Mouse (Mus musculus): ENCODE measurements at regions not wholly inside any gene's neighbourhood (a gene's known extent, or its start where the extent isn't known, plus 50 kb on each side); places are given as distances from the start of the nearest gene placed in this dataset.

GRCm38 (mm10) chr14:105511135-105511534, 252.8 kb downstream of the Ndfip2 start:
- TF ChIP-seq KAT2A (IDR thresholded peaks at IDR 0.05; ENCODE audit: insufficient replicate concordance, low read length) (no peak), POLR2AphosphoS2 (IDR thresholded peaks at IDR 0.05; ENCODE audit: low read depth, low read length) (no peak), MAFK (IDR thresholded peaks at IDR 0.05; ENCODE audit: insufficient replicate concordance, low read length) (no peak), MAX (IDR thresholded peaks at IDR 0.05; ENCODE audit: low read length) (no peak), UBTF (IDR thresholded peaks at IDR 0.05; ENCODE audit: low read depth, low read length) (no peak), BHLHE40 (IDR thresholded peaks at IDR 0.05; ENCODE audit: low read depth, low read length) (no peak), MEF2A (IDR thresholded peaks at IDR 0.05; ENCODE audit: borderline replicate concordance, low read depth, low read length) (no peak), TBP (conservative IDR thresholded peaks at IDR 0.05; ENCODE audit: low read depth, low read length) (no peak)
- dilution Hi-C loops (cut with MboI; ENCODE audit: extremely low pct_ligation_motif_present, extremely low pct_unique_long_range_greater_than_20kb, low sequenced_read_pairs) (no loop called here), in situ Hi-C loops (cut with MboI; ENCODE audit: low pct_ligation_motif_present, low pct_unique_long_range_greater_than_20kb, low sequenced_read_pairs) (no loop called here)
- Histone ChIP-seq H3K4me1 (ENCODE audit: control insufficient read depth in 1 of 2, insufficient read depth in 2 of 2) (no peaks in the 10 kb centered on the region), H3K4me2 (ENCODE audit: insufficient read depth, low read depth, poor library complexity, severe bottlenecking) (no peak overlapping the region), H3K9me3 (replicated peaks; ENCODE audit: low read length) (peaks cover 33% of the 10 kb centered on the region), H3K36me3 (replicated peaks in 1 of 2; ENCODE audit: control insufficient read depth in 1 of 2, insufficient read depth in 1 of 2, low read length in 1 of 2) (no peaks in the 10 kb centered on the region), H3K79me2 (replicated peaks; ENCODE audit: control insufficient read depth, extremely low read depth, insufficient read depth, poor library complexity, severe bottlenecking) (no peaks in the 10 kb centered on the region), H3K9ac (ENCODE audit: insufficient read depth, low read depth) (no peak overlapping the region), H3K27me3 (replicated peaks) (no peaks in the 10 kb centered on the region), H3K4me3 (replicated peaks in 1 of 3; ENCODE audit: low read depth in 2 of 3, low read length in 2 of 3, poor library complexity in 1 of 3) (no peak overlapping the region), H3K27ac (ENCODE audit: insufficient read depth, low read depth) (no peak overlapping the region)
- no peak for DNase-seq (ENCODE audit: extremely low read depth)

- no peaks in the 10 kb centered on the region for H3K27me3 ChIP-seq (replicated peaks)
Observed at GRCm38 (mm10) chr14:105505261-105505660, 246.9 kb downstream of the Ndfip2 start.

GRCm38 (mm10) chr14:105504376-105504775, 246.0 kb downstream of the Ndfip2 start:
- TF ChIP-seq KAT2A (IDR thresholded peaks at IDR 0.05; ENCODE audit: insufficient replicate concordance, low read length) (no peak), IRF4 (IDR thresholded peaks at IDR 0.05; ENCODE audit: low read depth, low read length) (no peak), ZNF384 (IDR thresholded peaks at IDR 0.05; ENCODE audit: low read depth, low read length) (no peak), USF1 (IDR thresholded peaks at IDR 0.05; ENCODE audit: low read depth, low read length) (no peak), MAX (IDR thresholded peaks at IDR 0.05; ENCODE audit: low read length) (no peak), MAZ (IDR thresholded peaks at IDR 0.05; ENCODE audit: low read depth, low read length) (no peak), EP300 (IDR thresholded peaks at IDR 0.05; ENCODE audit: low read length) (no peak), ZKSCAN1 (IDR thresholded peaks at IDR 0.05; ENCODE audit: borderline replicate concordance, low read depth, low read length) (no peak), MXI1 (IDR thresholded peaks at IDR 0.05; ENCODE audit: low read depth, low read length) (no peak), CTCF (conservative IDR thresholded peaks at IDR 0.05 in 1 of 2, IDR thresholded peaks at IDR 0.05 in 1 of 2; ENCODE audit: low read depth in 2 of 2, low read length in 2 of 2) (no peak), SIN3A (IDR thresholded peaks at IDR 0.05; ENCODE audit: low read length) (no peak), RCOR1 (conservative IDR thresholded peaks at IDR 0.05; ENCODE audit: low read depth, low read length) (no peak), TBP (conservative IDR thresholded peaks at IDR 0.05; ENCODE audit: low read depth, low read length) (no peak), TCF12 (IDR thresholded peaks at IDR 0.05; ENCODE audit: low read depth, low read length) (no peak), CHD2 (IDR thresholded peaks at IDR 0.05; ENCODE audit: low read length) (no peak), SMC3 (IDR thresholded peaks at IDR 0.05; ENCODE audit: low read depth, low read length) (no peak), E2F4 (IDR thresholded peaks at IDR 0.05; ENCODE audit: insufficient replicate concordance, low read depth, low read length) (no peak), CHD1 (IDR thresholded peaks at IDR 0.05; ENCODE audit: low read depth, low read length) (no peak), PAX5 (IDR thresholded peaks at IDR 0.05; ENCODE audit: low read length) (no peak)
- Histone ChIP-seq H3K4me1 (ENCODE audit: control insufficient read depth in 1 of 2, insufficient read depth in 2 of 2) (no peaks in the 10 kb centered on the region; a peak in 1 of 4 replicates), H3K4me3 (replicated peaks in 1 of 3; ENCODE audit: low read depth in 2 of 3, low read length in 2 of 3, poor library complexity in 1 of 3) (no peak overlapping the region), H3K79me2 (replicated peaks; ENCODE audit: control insufficient read depth, extremely low read depth, insufficient read depth, poor library complexity, severe bottlenecking) (no peaks in the 10 kb centered on the region), H3K9ac (ENCODE audit: insufficient read depth, low read depth) (no peak overlapping the region), H3K36me3 (replicated peaks in 1 of 2; ENCODE audit: control insufficient read depth in 1 of 2, insufficient read depth in 1 of 2, low read length in 1 of 2) (no peaks in the 10 kb centered on the region), H3K27ac (ENCODE audit: insufficient read depth, low read depth) (no peak overlapping the region), H3K9me3 (replicated peaks; ENCODE audit: low read length) (peaks cover 35% of the 10 kb centered on the region), H3K4me2 (ENCODE audit: insufficient read depth, low read depth, poor library complexity, severe bottlenecking) (no peak overlapping the region), H3K27me3 (replicated peaks) (no peaks in the 10 kb centered on the region)
- DNase-seq (ENCODE audit: extremely low read depth): no peak
- dilution Hi-C loops (cut with MboI; ENCODE audit: extremely low pct_ligation_motif_present, extremely low pct_unique_long_range_greater_than_20kb, low sequenced_read_pairs) (no loop called here), in situ Hi-C loops (cut with MboI; ENCODE audit: low pct_ligation_motif_present, low pct_unique_long_range_greater_than_20kb, low sequenced_read_pairs) (no loop called here)

More at GRCm38 (mm10) chr14:105505261-105505660, 246.9 kb downstream of the Ndfip2 start:
- dilution Hi-C loops (cut with MboI; ENCODE audit: extremely low pct_ligation_motif_present, extremely low pct_unique_long_range_greater_than_20kb, low sequenced_read_pairs): no loop called here
- Histone ChIP-seq H3K4me1 (ENCODE audit: control insufficient read depth in 1 of 2, insufficient read depth in 2 of 2) (no peaks in the 10 kb centered on the region; a peak in 1 of 4 replicates), H3K4me2 (ENCODE audit: insufficient read depth, low read depth, poor library complexity, severe bottlenecking) (no peak overlapping the region), H3K27ac (ENCODE audit: insufficient read depth, low read depth) (no peak overlapping the region), H3K79me2 (replicated peaks; ENCODE audit: control insufficient read depth, extremely low read depth, insufficient read depth, poor library complexity, severe bottlenecking) (no peaks in the 10 kb centered on the region), H3K9ac (ENCODE audit: insufficient read depth, low read depth) (no peak overlapping the region), H3K4me3 (replicated peaks in 1 of 3; ENCODE audit: low read depth in 2 of 3, low read length in 2 of 3, poor library complexity in 1 of 3) (no peak overlapping the region), H3K36me3 (replicated peaks in 1 of 2; ENCODE audit: control insufficient read depth in 1 of 2, insufficient read depth in 1 of 2, low read length in 1 of 2) (no peaks in the 10 kb centered on the region), H3K9me3 (replicated peaks; ENCODE audit: low read length) (peaks cover 34% of the 10 kb centered on the region)
- no peak for DNase-seq (ENCODE audit: extremely low read depth)
- in situ Hi-C loops (cut with MboI; ENCODE audit: low pct_ligation_motif_present, low pct_unique_long_range_greater_than_20kb, low sequenced_read_pairs): no loop called here
- TF ChIP-seq ZC3H11A (IDR thresholded peaks at IDR 0.05; ENCODE audit: low read depth, low read length) (no peak), SIN3A (IDR thresholded peaks at IDR 0.05; ENCODE audit: low read length) (no peak), UBTF (IDR thresholded peaks at IDR 0.05; ENCODE audit: low read depth, low read length) (no peak), RAD21 (IDR thresholded peaks at IDR 0.05; ENCODE audit: low read depth, low read length) (no peak)

Measured in CH12.LX (cell line).